ENCODE assay signal across 9 mouse cellular contexts in the genomic region with DNA sequence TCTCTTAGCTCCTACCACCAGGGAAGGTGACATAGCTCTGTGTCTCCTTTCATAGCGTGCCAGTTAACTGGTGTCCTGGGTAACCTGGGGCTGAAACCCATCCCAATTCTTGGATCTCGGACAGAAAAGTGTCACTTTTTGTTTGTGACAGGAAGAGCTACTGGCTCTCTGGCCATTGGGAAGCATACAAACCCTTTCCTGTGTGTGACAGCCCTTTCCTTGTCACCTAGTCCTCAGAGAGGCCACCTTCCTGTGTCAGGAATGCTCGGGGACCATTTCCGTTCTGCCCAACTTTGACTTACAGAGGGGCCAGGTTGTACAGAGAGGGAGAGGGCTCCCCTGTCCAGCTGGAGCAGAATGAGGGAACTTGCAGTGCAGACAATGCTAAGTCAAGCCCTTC. TPM values are rescaled to one million over a fixed set of nuclear protein-coding genes. Genes with fewer than 3 reads are reported as not detected.
DNase-seq lines count a peak whose midpoint lies in the region; ATAC-seq lines count a peak whose summit lies in the region.
"Had no signal": no experiment of that assay in that cellular context is flagged by ENCODE, and none has a peak within 500 bp of the region (broad histone marks: within the 10 kb centered on the region; RNA-seq: fewer than 3 reads in every experiment).

No protein-coding gene starts in this region.

- H3K9ac ChIP-seq in embryonic facial prominence, embryonic 14.5 days (ENCODE audit: low read depth, low read length), result no peak overlapping the region
- H3K9ac ChIP-seq in limb, embryonic 15.5 days, result no peak overlapping the region

- no peaks in the 10 kb centered on the region for H3K9me3 ChIP-seq in embryonic facial prominence, embryonic 14.5 days (ENCODE audit: control insufficient read depth, low read length)
- H3K9me3 ChIP-seq in limb, embryonic 15.5 days, result no peaks in the 10 kb centered on the region
- no peaks in the 10 kb centered on the region for H3K9me3 ChIP-seq in midbrain, embryonic 10.5 days (replicated peaks)

- 58% methylated on average over 4 of the region's 4 CpGs for WGBS in embryonic facial prominence, embryonic 14.5 days
- WGBS in limb, embryonic 15.5 days, result 61% methylated on average over 4 of the region's 4 CpGs
- WGBS in midbrain, embryonic 10.5 days, result 61% methylated on average over 4 of the region's 4 CpGs

- peaks cover 21% of the 10 kb centered on the region for H3K36me3 ChIP-seq in embryonic facial prominence, embryonic 14.5 days (ENCODE audit: control insufficient read depth, insufficient read depth, low read length)
- peaks cover 20% of the 10 kb centered on the region for H3K36me3 ChIP-seq in limb, embryonic 15.5 days
- peaks cover 22% of the 10 kb centered on the region for H3K36me3 ChIP-seq in midbrain, embryonic 10.5 days

- no peak for ATAC-seq in embryonic facial prominence, embryonic 14.5 days (ENCODE audit: low read depth)
- ATAC-seq in limb, embryonic 15.5 days (ENCODE audit: insufficient number of reproducible peaks, low FRiP score, low TSS enrichment, low read depth), result no peak
- ATAC-seq in frontal cortex, adult (ENCODE audit: low TSS enrichment), result no peak
- no peak for ATAC-seq in granulocyte monocyte progenitor cell, adult 5-6 weeks (replicated peaks; ENCODE audit: poor library complexity, severe bottlenecking)

- DNase-seq in heart, adult 11 months, result peak; percentile 95
- no peak for DNase-seq in heart, postnatal 25 days (ENCODE audit: low spot score)
- no peak for DNase-seq in embryonic facial prominence, embryonic 14.5 days (ENCODE audit: low spot score)
- DNase-seq in kidney, adult 18-20 months, result peak; percentile 36
- no peak for DNase-seq in midbrain, embryonic 10.5 days (ENCODE audit: low spot score)
- DNase-seq: retina, postnatal 1 day had no signal

- no peak overlapping the region for H3K4me3 ChIP-seq in embryonic facial prominence, embryonic 14.5 days (ENCODE audit: low read depth, low read length)
- H3K4me3 ChIP-seq in limb, embryonic 15.5 days, result no peak overlapping the region
- no peak overlapping the region for H3K4me3 ChIP-seq in midbrain, embryonic 10.5 days

- no peak overlapping the region for H3K4me2 ChIP-seq in embryonic facial prominence, embryonic 14.5 days (ENCODE audit: low read depth, low read length)
- H3K4me2 ChIP-seq in limb, embryonic 15.5 days, result no peak overlapping the region

- peaks cover 15% of the 10 kb centered on the region for H3K4me1 ChIP-seq in embryonic facial prominence, embryonic 14.5 days (ENCODE audit: control insufficient read depth, insufficient read depth, low read length)
- H3K4me1 ChIP-seq in limb, embryonic 15.5 days, result peaks cover 49% of the 10 kb centered on the region
- H3K4me1 ChIP-seq in midbrain, embryonic 10.5 days, result peaks cover 17% of the 10 kb centered on the region

- H3K27ac ChIP-seq in embryonic facial prominence, embryonic 14.5 days (replicated peaks; ENCODE audit: low read depth, low read length), result peak overlapping the region; percentile 55; the same call in 1 of the 2 replicates
- peak overlapping the region; percentile 85 for H3K27ac ChIP-seq in limb, embryonic 15.5 days
- no peak overlapping the region for H3K27ac ChIP-seq in midbrain, embryonic 10.5 days (replicated peaks)

- H3K27me3 ChIP-seq in embryonic facial prominence, embryonic 14.5 days (replicated peaks; ENCODE audit: control insufficient read depth, insufficient read depth, low read length), result no peaks in the 10 kb centered on the region
- H3K27me3 ChIP-seq in limb, embryonic 15.5 days, result no peaks in the 10 kb centered on the region
- no peaks in the 10 kb centered on the region for H3K27me3 ChIP-seq in midbrain, embryonic 10.5 days (ENCODE audit: low read depth, poor library complexity, severe bottlenecking)

- intact Hi-C loops in heart, postnatal 25 days (cut with DNase I), result no loop called here

RNA-seq across cellular contexts. Expression of gene Micall1, which starts 9.2 kb away (rescaled TPM):
- 10 to 100 TPM; 51.9 to 57.7 TPM for total RNA-seq in heart, postnatal 25 days (2021)
- polyA plus RNA-seq in embryonic facial prominence, embryonic 14.5 days (2014; fragmentation: Nextera tagmentation; extraction: Ambion mirVana), result 10.5 and 10.8 TPM in 2 replicates
- 15.1 and 16.3 TPM in 2 replicates for polyA plus RNA-seq in limb, embryonic 15.5 days (2015; fragmentation: Nextera tagmentation; extraction: Ambion mirVana)
- 5.2 and 7.1 TPM in 2 replicates for polyA plus RNA-seq in midbrain, embryonic 10.5 days (2016; fragmentation: Nextera tagmentation; extraction: Ambion mirVana)
- 7.6 and 13.5 TPM in 2 replicates for total RNA-seq in granulocyte monocyte progenitor cell, adult 5-6 weeks (2014; fragmentation: Nextera tagmentation)
- 4.1 and 7.1 TPM in 2 replicates for total RNA-seq in granulocyte monocyte progenitor cell, adult 5-6 weeks (2017)

RNA-seq across cellular contexts. Expression of gene Eif3l, which starts 24.5 kb away (rescaled TPM):
- 10 to 100 TPM; 68.9 to 71.5 TPM for total RNA-seq in heart, postnatal 25 days (2021)
- 197 and 220 TPM in 2 replicates for polyA plus RNA-seq in embryonic facial prominence, embryonic 14.5 days (2014; fragmentation: Nextera tagmentation; extraction: Ambion mirVana)
- polyA plus RNA-seq in limb, embryonic 15.5 days (2015; fragmentation: Nextera tagmentation; extraction: Ambion mirVana), result 203 and 206 TPM in 2 replicates
- polyA plus RNA-seq in midbrain, embryonic 10.5 days (2016; fragmentation: Nextera tagmentation; extraction: Ambion mirVana), result 260 and 273 TPM in 2 replicates
- 228 and 235 TPM in 2 replicates for total RNA-seq in granulocyte monocyte progenitor cell, adult 5-6 weeks (2014; fragmentation: Nextera tagmentation)
- 310 and 312 TPM in 2 replicates for total RNA-seq in granulocyte monocyte progenitor cell, adult 5-6 weeks (2017)

RNA-seq across cellular contexts. Expression of gene Ankrd54, which starts 36.8 kb away (rescaled TPM):
- total RNA-seq in heart, postnatal 25 days (2021), result 1 to 10 TPM; 7.4 to 7.5 TPM
- polyA plus RNA-seq in embryonic facial prominence, embryonic 14.5 days (2014; fragmentation: Nextera tagmentation; extraction: Ambion mirVana), result 42.6 and 43.6 TPM in 2 replicates
- polyA plus RNA-seq in limb, embryonic 15.5 days (2015; fragmentation: Nextera tagmentation; extraction: Ambion mirVana), result 43.9 and 46.6 TPM in 2 replicates
- 65.1 and 66.6 TPM in 2 replicates for polyA plus RNA-seq in midbrain, embryonic 10.5 days (2016; fragmentation: Nextera tagmentation; extraction: Ambion mirVana)
- 14.5 and 21.9 TPM in 2 replicates for total RNA-seq in granulocyte monocyte progenitor cell, adult 5-6 weeks (2014; fragmentation: Nextera tagmentation)
- total RNA-seq in granulocyte monocyte progenitor cell, adult 5-6 weeks (2017), result 14.0 and 20.8 TPM in 2 replicates

RNA-seq across cellular contexts. Expression of gene Polr2f, which starts 41.4 kb away (rescaled TPM):
- 100 to 1,000 TPM; 132 TPM for total RNA-seq in heart, postnatal 25 days (2021)
- polyA plus RNA-seq in embryonic facial prominence, embryonic 14.5 days (2014; fragmentation: Nextera tagmentation; extraction: Ambion mirVana), result 305 TPM in 2 replicates
- 295 and 310 TPM in 2 replicates for polyA plus RNA-seq in limb, embryonic 15.5 days (2015; fragmentation: Nextera tagmentation; extraction: Ambion mirVana)
- polyA plus RNA-seq in midbrain, embryonic 10.5 days (2016; fragmentation: Nextera tagmentation; extraction: Ambion mirVana), result 344 and 395 TPM in 2 replicates
- total RNA-seq in granulocyte monocyte progenitor cell, adult 5-6 weeks (2014; fragmentation: Nextera tagmentation), result 60.5 and 134 TPM in 2 replicates
- total RNA-seq in granulocyte monocyte progenitor cell, adult 5-6 weeks (2017), result 91.1 and 113 TPM in 2 replicates

RNA-seq across cellular contexts. Expression of gene 1700088E04Rik, which starts 41.6 kb away (rescaled TPM):
- 1 to 10 TPM; 1.6 to 1.7 TPM for total RNA-seq in heart, postnatal 25 days (2021)
- 8.5 and 12.2 TPM in 2 replicates for polyA plus RNA-seq in embryonic facial prominence, embryonic 14.5 days (2014; fragmentation: Nextera tagmentation; extraction: Ambion mirVana)
- 6.3 and 8.5 TPM in 2 replicates for polyA plus RNA-seq in limb, embryonic 15.5 days (2015; fragmentation: Nextera tagmentation; extraction: Ambion mirVana)
- 7.8 and 10.0 TPM in 2 replicates for polyA plus RNA-seq in midbrain, embryonic 10.5 days (2016; fragmentation: Nextera tagmentation; extraction: Ambion mirVana)
- not detected in 2 replicates for total RNA-seq in granulocyte monocyte progenitor cell, adult 5-6 weeks (2014; fragmentation: Nextera tagmentation)
- total RNA-seq in granulocyte monocyte progenitor cell, adult 5-6 weeks (2017), result not detected in 2 replicates

Comparison
In these comparisons a context has a peak if more than half of its experiments do, and no peak if none do; other contexts are left out.
1. DNase-seq: peak in heart, adult 11 months (single experiment) and kidney, adult 18-20 months (single experiment); none in heart, postnatal 25 days (single experiment), embryonic facial prominence, embryonic 14.5 days (single experiment) and midbrain, embryonic 10.5 days (single experiment).